In the genomic region with DNA sequence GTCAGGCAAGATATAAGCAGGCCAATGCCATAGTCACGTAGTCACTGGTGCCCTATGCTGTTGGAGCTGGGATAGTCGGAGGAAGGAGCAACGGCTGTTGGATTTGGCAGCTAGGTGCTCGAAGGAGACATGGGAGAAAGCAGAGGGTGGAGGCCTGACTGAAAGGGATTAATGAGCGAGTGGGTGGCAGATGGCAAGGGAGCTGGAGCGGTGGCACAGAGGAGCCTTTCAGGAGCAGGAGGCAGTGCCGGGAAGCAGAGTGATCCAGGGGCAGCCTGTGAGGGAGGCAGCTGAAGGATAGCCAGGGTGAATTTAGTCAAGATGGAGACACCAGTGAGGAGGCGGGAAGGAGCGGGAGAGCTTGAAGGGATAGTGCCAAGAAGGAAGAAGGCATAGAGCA, we compare ENCODE assay signal across 18 mouse cellular contexts.
A peak's percentile ranks its signal among the peaks of the same experiment; 100 is the strongest.
DNase-seq lines count a peak whose midpoint lies in the region; ATAC-seq lines count a peak whose summit lies in the region.
"Had no signal": no experiment of that assay in that cellular context is flagged by ENCODE, and none has a peak within 500 bp of the region (broad histone marks: within the 10 kb centered on the region; RNA-seq: fewer than 3 reads in every experiment).

No protein-coding gene starts in this region.

- H3K4me1 ChIP-seq in hindbrain, embryonic 16.5 days (ENCODE audit: control insufficient read depth, insufficient read depth, low read depth, low read length): no peaks in the 10 kb centered on the region
- no peaks in the 10 kb centered on the region for H3K4me1 ChIP-seq in hindbrain, embryonic 14.5 days (replicated peaks; ENCODE audit: control insufficient read depth, insufficient read depth, low read length)
- H3K4me1 ChIP-seq: embryonic facial prominence, embryonic 15.5 days; heart, embryonic 12.5 days; midbrain, embryonic 10.5 days had no signal

- no peak overlapping the region for H3K9ac ChIP-seq in hindbrain, embryonic 16.5 days (ENCODE audit: low read depth, low read length)
- H3K9ac ChIP-seq in hindbrain, embryonic 14.5 days: no peak overlapping the region
- H3K9ac ChIP-seq: embryonic facial prominence, embryonic 15.5 days; heart, embryonic 12.5 days had no signal

- H3K4me3 ChIP-seq in hindbrain, embryonic 16.5 days (ENCODE audit: low read length): no peak overlapping the region
- no peak overlapping the region for H3K4me3 ChIP-seq in hindbrain, embryonic 14.5 days (replicated peaks; ENCODE audit: low read length)
- H3K4me3 ChIP-seq: embryonic facial prominence, embryonic 15.5 days; heart, embryonic 12.5 days; midbrain, embryonic 10.5 days; myocyte had no signal

- no peak overlapping the region for H3K27ac ChIP-seq in hindbrain, embryonic 16.5 days (ENCODE audit: low read depth, low read length)
- H3K27ac ChIP-seq in hindbrain, embryonic 14.5 days: no peak overlapping the region
- H3K27ac ChIP-seq: embryonic facial prominence, embryonic 15.5 days; midbrain, embryonic 10.5 days had no signal

- H3K4me2 ChIP-seq in hindbrain, embryonic 16.5 days (ENCODE audit: low read length): no peak overlapping the region
- H3K4me2 ChIP-seq in hindbrain, embryonic 14.5 days (replicated peaks): no peak overlapping the region
- H3K4me2 ChIP-seq: embryonic facial prominence, embryonic 15.5 days; heart, embryonic 12.5 days had no signal

- no peaks in the 10 kb centered on the region for H3K36me3 ChIP-seq in hindbrain, embryonic 16.5 days (ENCODE audit: control insufficient read depth, insufficient read depth, low read length)
- H3K36me3 ChIP-seq in hindbrain, embryonic 14.5 days (replicated peaks; ENCODE audit: control insufficient read depth, insufficient read depth): no peaks in the 10 kb centered on the region
- H3K36me3 ChIP-seq: embryonic facial prominence, embryonic 15.5 days; midbrain, embryonic 10.5 days had no signal

- no peaks in the 10 kb centered on the region for H3K27me3 ChIP-seq in hindbrain, embryonic 16.5 days (replicated peaks; ENCODE audit: control insufficient read depth, insufficient read depth, low read length)
- no peaks in the 10 kb centered on the region for H3K27me3 ChIP-seq in hindbrain, embryonic 14.5 days (ENCODE audit: control insufficient read depth, insufficient read depth, low read length)
- H3K27me3 ChIP-seq: embryonic facial prominence, embryonic 15.5 days; heart, embryonic 12.5 days had no signal

- no peaks in the 10 kb centered on the region for H3K9me3 ChIP-seq in hindbrain, embryonic 16.5 days (ENCODE audit: control insufficient read depth, low read length)
- no peaks in the 10 kb centered on the region for H3K9me3 ChIP-seq in hindbrain, embryonic 14.5 days (ENCODE audit: control insufficient read depth, low read length)
- H3K9me3 ChIP-seq: embryonic facial prominence, embryonic 15.5 days; heart, embryonic 12.5 days; midbrain, embryonic 10.5 days had no signal

- ATAC-seq in hindbrain, embryonic 16.5 days: peak; percentile 58; the same call in 1 of the 2 replicates
- no peak for ATAC-seq in hindbrain, embryonic 14.5 days (ENCODE audit: low FRiP score)

- DNase-seq in hindbrain, embryonic 14.5 days (ENCODE audit: low spot score): no peak
- peak; percentile 20 for DNase-seq in Muller cell, postnatal 12 days (ENCODE audit: inconsistent ontology term)
- DNase-seq in cerebellum, adult 11-12 months: peak; percentile 88
- DNase-seq in cerebellum, postnatal 36 days: peak; percentile 74 to 78
- no peak for DNase-seq in urinary bladder, postnatal 36 days (ENCODE audit: low spot score in 2 of 2)
- DNase-seq in kidney, adult 8-10 months: no peak
- DNase-seq: B cell, adult 2 months; heart, postnatal 4 days; kidney, postnatal 14 days; liver; lung, adult 18-20 months; lung, postnatal 36 days; thymus, postnatal 25 days had no signal

- WGBS in hindbrain, embryonic 16.5 days: 67% methylated on average over 9 of the region's 9 CpGs
- 83% methylated on average over 9 of the region's 9 CpGs for WGBS in hindbrain, embryonic 14.5 days

Comparison
In these comparisons a context has a peak if more than half of its experiments do, and no peak if none do; other contexts are left out.
1. DNase-seq: peak in Muller cell, postnatal 12 days (single experiment), cerebellum, adult 11-12 months (single experiment) and cerebellum, postnatal 36 days (2 of 2); none in hindbrain, embryonic 14.5 days (single experiment), urinary bladder, postnatal 36 days (0 of 2) and kidney, adult 8-10 months (0 of 2).